Mouse (Mus musculus): ENCODE data around the gene Zc3h12d.

DNA sequence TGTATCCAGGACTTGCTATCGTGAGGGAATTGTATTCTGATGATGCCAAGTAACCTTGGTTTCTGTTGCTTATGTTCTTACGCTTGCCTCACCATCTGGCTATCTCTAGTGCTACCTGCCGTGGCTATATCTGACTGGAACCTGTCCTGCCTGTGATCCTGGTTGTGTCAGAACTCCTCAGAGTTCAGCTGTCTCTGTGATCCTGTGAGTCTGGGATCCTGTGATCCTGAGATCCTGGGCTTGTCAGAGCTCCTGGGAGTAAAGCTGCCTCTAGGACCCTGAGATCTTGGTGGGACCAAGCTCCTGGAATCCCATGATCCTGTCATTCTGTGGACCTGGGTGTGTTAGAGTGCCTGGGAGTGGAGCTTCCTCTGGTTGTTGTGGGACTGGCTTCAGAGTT, 49.7 kb downstream of the Zc3h12d start:
- TF ChIP-seq GATA1 (IDR thresholded peaks at IDR 0.05; ENCODE audit: borderline replicate concordance, low read length) (no peak), FLI1 (IDR thresholded peaks at IDR 0.05; ENCODE audit: low read length) (no peak)

Measured in megakaryocyte, embryonic 14.5 days (primary cell).